Mouse (Mus musculus): ENCODE results near the gene Rcan3.

GRCm38 (mm10) chr4:135426587-135426986, 7.1 kb downstream of the Rcan3 start:
- TF ChIP-seq CTCF (IDR thresholded peaks at IDR 0.05; ENCODE audit: borderline replicate concordance, insufficient read depth, low read depth, low read length) (no peak), POLR2A (IDR thresholded peaks at IDR 0.05; ENCODE audit: borderline replicate concordance, insufficient read depth, low read length) (no peak)
